Mouse (Mus musculus) thymus, postnatal 36 days (tissue): Measurements from ENCODE around the gene Kcnk1.

Source experiments
- DNase-seq, 2 experiments: peaks; one replicate each; pipeline ENCODE4 v3.0.0; 2022; ENCODE audit warnings: mixed read lengths in 2 of 2

Gene Kcnk1

DNA sequence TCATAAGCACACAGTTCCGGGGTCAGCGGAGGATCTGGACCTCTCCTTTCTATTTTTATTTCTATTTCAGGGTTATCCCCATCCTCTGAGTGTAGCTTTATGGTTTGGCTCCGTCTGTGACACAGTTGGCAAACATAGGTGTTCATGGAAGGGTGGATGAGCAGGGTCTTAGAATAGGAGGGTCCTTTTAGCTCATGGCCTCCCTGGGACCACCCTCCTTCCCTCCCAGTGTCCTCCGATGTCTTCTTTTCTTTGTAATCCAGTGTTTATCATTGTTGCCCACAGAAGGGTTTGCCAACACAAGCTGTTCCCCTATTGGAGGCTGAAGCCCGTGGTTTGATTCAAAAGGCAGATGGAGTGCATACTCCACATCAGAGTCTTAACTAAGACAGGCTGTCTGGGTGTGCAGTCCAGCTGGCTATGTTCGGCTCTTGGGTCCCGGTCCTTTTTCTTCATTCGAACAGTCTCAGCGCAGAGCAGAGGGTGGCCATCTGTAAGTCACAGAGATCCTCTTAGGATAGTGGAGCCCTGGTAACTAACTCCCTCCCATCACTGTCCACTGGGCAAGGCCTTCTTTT, 69.0 kb downstream of the Kcnk1 start:
- no peak for DNase-seq

DNA sequence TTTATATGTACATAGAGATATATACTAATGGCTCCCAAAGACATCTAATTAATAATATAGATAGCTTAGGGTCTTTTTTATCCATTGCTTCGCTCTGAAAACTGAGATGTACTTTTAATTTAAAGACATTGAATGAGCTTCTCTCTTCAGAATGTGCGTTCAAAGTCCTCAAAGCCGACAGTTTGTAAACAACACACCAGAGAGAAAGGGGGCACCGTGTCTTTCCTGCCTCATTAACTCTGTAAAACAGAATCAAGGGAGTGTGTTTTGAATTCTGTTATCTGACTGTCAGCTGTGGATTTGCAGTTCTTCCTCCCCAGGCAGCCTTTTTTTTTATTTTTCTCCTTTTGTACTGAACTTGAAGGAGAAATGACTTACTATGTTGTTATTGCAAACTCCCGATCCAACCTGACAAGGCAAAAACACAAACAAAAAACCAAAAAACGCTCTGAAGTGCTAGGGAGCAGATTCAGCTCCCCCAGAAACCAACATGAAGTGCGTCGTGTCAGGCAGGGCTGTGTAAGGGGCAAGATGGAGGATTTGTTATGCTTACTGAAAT, 69.7 kb downstream of the Kcnk1 start:
- no peak for DNase-seq

DNA sequence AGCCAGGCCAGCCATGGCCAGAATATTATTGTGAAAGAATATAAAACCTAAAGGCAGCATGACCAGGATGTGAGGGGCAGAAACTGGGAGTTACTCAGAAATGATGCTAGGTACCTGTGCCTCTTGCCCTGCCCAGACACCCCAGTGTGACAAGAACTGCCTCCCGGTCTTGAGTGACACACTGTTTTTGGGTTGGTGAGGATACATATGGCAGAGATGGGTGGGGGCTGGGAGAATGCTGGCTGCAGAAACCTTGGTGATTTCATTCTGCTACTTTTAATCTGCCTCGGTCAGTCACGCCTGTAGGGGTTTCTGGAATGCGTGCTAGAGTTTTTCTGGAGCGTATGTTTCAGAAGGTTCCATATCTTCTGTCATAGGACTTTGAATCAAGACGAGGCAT, 72.3 kb downstream of the Kcnk1 start:
- no peak for DNase-seq

DNA sequence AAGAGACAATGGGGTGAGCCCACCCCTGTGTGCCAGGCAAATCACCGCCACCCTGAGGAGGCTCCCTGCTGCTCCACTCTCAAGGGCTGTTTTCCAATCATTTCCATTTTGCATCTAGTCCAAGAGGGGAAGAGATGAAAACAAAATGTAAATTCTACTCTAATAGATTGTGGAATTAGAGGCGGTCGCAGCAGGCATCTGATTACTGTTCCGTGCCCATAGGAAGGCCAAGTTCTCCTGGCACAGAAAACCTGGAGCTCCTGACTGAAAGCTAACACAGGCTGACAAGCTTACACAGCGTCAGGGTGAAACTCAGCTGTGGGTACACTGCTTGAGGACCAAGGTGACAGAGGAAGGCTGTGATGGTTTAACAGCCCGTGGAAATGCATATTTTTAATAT, 73.2 kb downstream of the Kcnk1 start:
- no peak for DNase-seq

DNA sequence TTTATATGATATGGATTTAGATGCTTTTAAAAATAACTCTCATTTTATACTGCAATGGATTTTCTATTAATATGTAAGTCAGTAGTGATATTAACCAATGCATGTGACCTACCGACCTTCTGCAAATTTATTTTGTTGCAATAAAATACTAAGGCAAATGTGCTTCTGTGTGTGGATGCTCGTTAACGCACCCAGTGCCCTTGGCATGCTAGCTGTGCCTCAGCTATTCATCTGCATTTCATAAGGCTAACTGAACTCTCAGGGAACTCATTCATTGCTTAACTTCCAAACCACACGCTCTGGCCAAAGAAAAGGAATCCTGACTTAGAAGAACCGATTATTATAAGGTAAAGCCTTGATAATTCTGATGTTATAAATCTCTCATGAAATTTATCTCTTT, 77.7 kb downstream of the Kcnk1 start:
- DNase-seq = no peak

DNA sequence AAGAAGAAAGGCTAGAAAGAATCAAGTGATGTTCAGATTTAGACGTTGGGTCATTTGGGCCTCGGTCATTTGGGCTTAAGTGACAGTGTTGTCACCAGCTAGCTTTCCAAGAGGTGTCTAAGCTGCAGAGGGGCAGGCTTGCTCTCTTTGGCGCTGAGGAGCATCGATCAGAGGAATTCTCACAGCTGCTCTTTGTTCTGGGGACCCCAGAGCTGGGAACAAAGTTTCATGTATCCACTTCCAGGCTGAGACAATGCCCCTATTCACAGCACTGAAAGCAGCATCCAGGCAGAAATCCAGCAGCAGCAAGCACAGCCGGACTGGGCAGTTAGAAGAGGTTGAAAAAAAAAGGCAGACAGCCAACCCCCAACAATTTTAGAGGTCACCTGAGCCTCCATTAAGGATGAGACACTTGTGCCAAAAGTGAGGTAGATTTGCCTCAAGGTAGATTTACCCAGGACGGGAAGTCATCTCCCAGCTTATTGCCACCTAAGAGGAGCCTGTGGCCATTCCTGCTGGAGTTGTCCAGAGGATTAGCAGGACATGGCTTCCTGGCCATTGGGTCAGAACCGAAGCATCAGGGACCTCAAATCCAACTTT, 78.3 kb downstream of the Kcnk1 start:
- DNase-seq = no peak

DNA sequence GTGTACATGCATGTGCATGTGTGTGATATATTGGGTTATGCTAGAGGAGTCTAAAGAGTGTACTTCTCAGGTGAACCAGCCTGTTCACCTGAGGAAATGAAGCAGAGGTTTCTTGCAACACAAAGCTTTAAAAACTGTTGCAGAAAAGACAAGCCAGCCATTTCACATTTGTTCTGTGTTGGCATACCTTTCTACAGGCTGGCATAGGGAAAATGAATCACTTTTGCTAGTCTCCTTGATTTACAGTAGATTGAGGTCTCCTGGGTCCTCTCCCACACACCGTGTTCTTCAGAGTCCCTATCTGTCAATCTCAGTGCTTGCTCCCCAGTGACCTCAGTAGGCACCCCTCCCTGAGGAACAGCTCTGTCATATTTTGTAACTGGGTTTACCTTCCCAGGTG, 79.1 kb downstream of the Kcnk1 start:
- DNase-seq = no peak

DNA sequence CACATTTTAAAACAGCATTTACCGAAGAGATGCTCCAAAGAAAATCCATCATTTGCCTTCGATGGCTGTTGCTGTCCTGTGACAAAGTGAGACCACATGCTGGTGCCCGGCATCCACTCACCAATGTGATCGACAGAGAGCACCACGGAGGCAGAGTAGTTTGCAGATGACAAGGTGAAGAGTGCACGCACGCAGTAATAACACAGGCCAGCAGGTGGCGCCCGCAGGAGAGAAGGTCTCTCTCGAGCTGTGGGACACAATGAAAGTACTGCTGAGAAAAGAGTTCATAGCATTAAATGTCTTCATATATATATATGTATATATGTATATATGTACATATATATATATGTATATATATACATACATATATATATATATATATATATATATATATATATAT, 80.4 kb downstream of the Kcnk1 start:
- peak; percentile 45 to 64 for DNase-seq
